Mouse (Mus musculus): ENCODE measurements around the gene Olfr194. TPM values are rescaled to one million over a fixed set of nuclear protein-coding genes. Genes with fewer than 3 reads are reported as not detected.
"Not testable (repeated sequence)": the region's sequence is repeated elsewhere in the genome, so short reads cannot be mapped to it uniquely, and the experiment has no call there.

Olfr194 gene
- not detected in 2 replicates for polyA plus RNA-seq (2015; fragmentation: Nextera tagmentation; extraction: Ambion mirVana)

DNA sequence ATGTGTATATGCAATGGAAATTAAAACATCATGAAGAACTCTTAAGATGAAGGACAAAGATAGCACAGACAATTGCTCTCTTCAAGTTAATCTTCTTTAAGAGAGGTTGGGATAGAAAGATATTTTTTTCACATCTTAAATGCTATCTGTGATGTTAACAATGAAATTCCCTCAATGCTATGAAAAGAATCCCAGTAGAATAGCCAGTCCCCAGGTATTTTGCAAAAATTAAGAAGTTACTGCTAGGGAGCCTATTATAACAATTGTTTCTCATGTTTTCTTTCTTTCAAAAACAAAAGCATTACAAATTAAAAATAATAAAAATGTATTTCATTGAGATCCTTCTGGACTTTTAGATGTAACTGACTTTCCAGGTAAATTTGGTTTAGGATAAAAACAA, at the start of gene Olfr194:
TSS of gene Olfr194 (minus strand) at position 101 of the 400 bp plus-strand sequence.
- no peaks in the 10 kb centered on the region for H3K4me1 ChIP-seq (ENCODE audit: control insufficient read depth, insufficient read depth, low read length)
- H3K4me3 ChIP-seq (ENCODE audit: low read length) = no peak within 1 kb of the TSS
- ATAC-seq (replicated peaks; ENCODE audit: extremely low read depth, insufficient read depth, low FRiP score) = no peak
- no peaks in the 10 kb centered on the region for H3K36me3 ChIP-seq (ENCODE audit: control insufficient read depth, insufficient read depth)
- H3K4me2 ChIP-seq (ENCODE audit: low read depth, low read length) = no peak within 1 kb of the TSS
- no peak within 1 kb of the TSS for H3K27ac ChIP-seq (ENCODE audit: low read length)
- H3K27me3 ChIP-seq (ENCODE audit: control insufficient read depth, insufficient read depth, low read length) = no peaks in the 10 kb centered on the region
- no peak within 1 kb of the TSS for H3K9ac ChIP-seq (ENCODE audit: low read length)
- H3K9me3 ChIP-seq (replicated peaks; ENCODE audit: control insufficient read depth, low read length) = 0 out of 2 replicates have a peak, but pooled peaks cover 2% of the 10 kb centered on the region

DNA sequence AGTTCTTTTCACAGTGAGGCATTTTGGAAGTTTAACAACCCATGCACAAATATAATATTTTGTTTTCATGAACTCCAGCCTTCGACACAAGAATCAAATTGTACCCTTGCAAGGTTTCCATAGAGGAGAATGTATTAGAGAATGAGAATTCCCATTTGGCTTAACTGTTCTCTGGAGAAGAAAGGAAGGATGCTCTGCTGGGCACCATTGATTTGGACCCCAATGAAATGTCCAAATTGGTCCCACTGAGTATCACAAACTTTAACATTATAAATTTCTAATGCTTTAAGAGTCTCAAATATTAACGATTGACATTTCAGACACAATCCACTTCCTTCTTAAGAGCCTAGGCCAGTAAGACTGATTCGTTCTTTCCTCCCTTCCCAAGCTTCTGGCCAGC, 49.5 kb upstream of the Olfr194 start, which contains the start of gene Olfr196:
TSS of gene Olfr196 (minus strand) at position 101 of the 400 bp plus-strand sequence.
- Histone ChIP-seq H3K9ac (ENCODE audit: low read length) (no peak within 1 kb of the TSS), H3K4me2 (ENCODE audit: low read depth, low read length) (no peak within 1 kb of the TSS), H3K27ac (ENCODE audit: low read length) (no peak within 1 kb of the TSS), H3K4me3 (ENCODE audit: low read length) (no peak within 1 kb of the TSS), H3K9me3 (replicated peaks; ENCODE audit: control insufficient read depth, low read length) (no peaks in the 10 kb centered on the region), H3K36me3 (ENCODE audit: control insufficient read depth, insufficient read depth) (no peaks in the 10 kb centered on the region), H3K27me3 (ENCODE audit: control insufficient read depth, insufficient read depth, low read length) (no peaks in the 10 kb centered on the region), H3K4me1 (ENCODE audit: control insufficient read depth, insufficient read depth, low read length) (no peaks in the 10 kb centered on the region)
- no peak for ATAC-seq (replicated peaks; ENCODE audit: extremely low read depth, insufficient read depth, low FRiP score)
- 64% methylated on average over 3 of the region's 3 CpGs for WGBS

DNA sequence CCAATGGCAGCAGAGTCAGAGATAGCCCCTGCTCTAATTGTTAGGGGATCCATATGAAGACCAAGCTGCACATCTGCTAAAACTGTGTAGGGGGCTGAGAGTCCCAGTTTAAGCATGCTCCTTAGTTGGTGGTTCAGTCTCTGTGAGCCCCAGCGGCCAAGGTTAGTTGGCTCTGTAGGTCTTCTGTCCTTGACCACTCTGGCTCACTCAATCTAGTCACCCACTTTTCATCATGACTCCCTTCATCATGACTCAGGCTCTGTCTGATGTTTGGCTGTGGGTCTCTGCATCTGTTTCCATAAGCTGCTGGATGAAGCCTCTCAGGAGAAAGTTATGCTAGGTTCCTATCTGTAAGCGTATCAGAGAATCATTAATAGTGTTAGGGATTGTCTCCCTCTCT, 31.1 kb upstream of the Olfr194 start:
- H3K4me3 ChIP-seq (ENCODE audit: low read length) = no peak overlapping the region
- ATAC-seq (replicated peaks; ENCODE audit: extremely low read depth, insufficient read depth, low FRiP score) = no peak
- H3K27me3 ChIP-seq (ENCODE audit: control insufficient read depth, insufficient read depth, low read length) = no peaks in the 10 kb centered on the region
- H3K9ac ChIP-seq (ENCODE audit: low read length) = no peak overlapping the region
- 77% methylated on average over 2 of the region's 2 CpGs for WGBS
- H3K36me3 ChIP-seq (ENCODE audit: control insufficient read depth, insufficient read depth) = no peaks in the 10 kb centered on the region
- no peaks in the 10 kb centered on the region for H3K4me1 ChIP-seq (ENCODE audit: control insufficient read depth, insufficient read depth, low read length)
- H3K4me2 ChIP-seq (ENCODE audit: low read depth, low read length) = no peak overlapping the region
- no peaks in the 10 kb centered on the region for H3K9me3 ChIP-seq (replicated peaks; ENCODE audit: control insufficient read depth, low read length)
- no peak overlapping the region for H3K27ac ChIP-seq (ENCODE audit: low read length)

DNA sequence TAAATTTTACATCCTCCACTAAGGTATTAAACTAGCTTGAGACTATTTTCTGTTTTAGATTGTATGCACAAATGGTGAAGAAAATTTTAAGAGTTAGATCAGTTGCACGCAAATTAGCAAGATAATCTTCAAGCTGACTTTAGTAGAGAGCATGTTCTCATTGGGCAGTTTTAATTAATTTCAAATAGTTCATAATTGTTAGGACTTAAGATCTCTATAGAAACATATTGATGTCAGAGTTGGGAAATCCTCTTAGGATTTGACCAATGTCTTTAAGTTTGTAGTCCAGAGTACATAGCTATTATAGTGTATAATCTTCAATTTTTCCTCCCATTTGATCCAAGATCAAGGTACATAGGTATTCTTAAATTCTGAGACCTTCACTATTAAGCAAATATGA, 25.9 kb upstream of the Olfr194 start, which contains the start of gene Olfr195:
TSS of gene Olfr195 (plus strand) at position 301 of the 400 bp plus-strand sequence.
- H3K4me1 ChIP-seq (ENCODE audit: control insufficient read depth, insufficient read depth, low read length) = no peaks in the 10 kb centered on the region
- no peak within 1 kb of the TSS for H3K4me3 ChIP-seq (ENCODE audit: low read length)
- H3K4me2 ChIP-seq (ENCODE audit: low read depth, low read length) = no peak within 1 kb of the TSS
- WGBS = 91% methylated on average over 1 of the region's 1 CpGs
- no peaks in the 10 kb centered on the region; the same call in 1 of the 2 replicates for H3K9me3 ChIP-seq (replicated peaks; ENCODE audit: control insufficient read depth, low read length)
- ATAC-seq (replicated peaks; ENCODE audit: extremely low read depth, insufficient read depth, low FRiP score) = no peak
- no peak within 1 kb of the TSS for H3K27ac ChIP-seq (ENCODE audit: low read length)
- no peaks in the 10 kb centered on the region for H3K36me3 ChIP-seq (ENCODE audit: control insufficient read depth, insufficient read depth)
- H3K27me3 ChIP-seq (ENCODE audit: control insufficient read depth, insufficient read depth, low read length) = no peaks in the 10 kb centered on the region
- no peak within 1 kb of the TSS for H3K9ac ChIP-seq (ENCODE audit: low read length)

DNA sequence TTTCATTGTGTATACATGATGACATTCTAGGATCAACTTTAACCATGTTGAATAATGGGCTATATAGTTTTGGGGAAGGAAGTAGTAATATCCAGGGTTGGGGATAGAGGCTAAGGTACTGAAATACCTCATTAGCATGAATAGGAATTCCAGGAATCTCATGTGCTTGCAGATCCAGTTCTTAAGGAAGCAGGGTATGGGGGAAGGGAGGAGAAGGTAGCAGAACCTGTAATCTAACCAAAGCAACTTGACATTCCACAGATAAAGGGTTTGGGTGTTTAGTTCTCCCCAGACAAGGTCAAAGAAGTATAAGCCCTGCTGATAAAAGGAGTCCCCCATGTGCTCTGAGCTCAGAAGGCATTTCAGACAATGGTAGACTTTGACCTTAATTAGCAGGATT, 20.2 kb upstream of the Olfr194 start:
- Histone ChIP-seq H3K36me3 (ENCODE audit: control insufficient read depth, insufficient read depth) (no peaks in the 10 kb centered on the region), H3K27ac (ENCODE audit: low read length) (no peak overlapping the region), H3K27me3 (ENCODE audit: control insufficient read depth, insufficient read depth, low read length) (no peaks in the 10 kb centered on the region), H3K4me1 (ENCODE audit: control insufficient read depth, insufficient read depth, low read length) (no peaks in the 10 kb centered on the region), H3K9me3 (replicated peaks; ENCODE audit: control insufficient read depth, low read length) (no peaks in the 10 kb centered on the region; the same call in 1 of the 2 replicates), H3K4me3 (ENCODE audit: low read length) (no peak overlapping the region), H3K4me2 (ENCODE audit: low read depth, low read length) (no peak overlapping the region), H3K9ac (ENCODE audit: low read length) (no peak overlapping the region)
- ATAC-seq (replicated peaks; ENCODE audit: extremely low read depth, insufficient read depth, low FRiP score) = no peak

DNA sequence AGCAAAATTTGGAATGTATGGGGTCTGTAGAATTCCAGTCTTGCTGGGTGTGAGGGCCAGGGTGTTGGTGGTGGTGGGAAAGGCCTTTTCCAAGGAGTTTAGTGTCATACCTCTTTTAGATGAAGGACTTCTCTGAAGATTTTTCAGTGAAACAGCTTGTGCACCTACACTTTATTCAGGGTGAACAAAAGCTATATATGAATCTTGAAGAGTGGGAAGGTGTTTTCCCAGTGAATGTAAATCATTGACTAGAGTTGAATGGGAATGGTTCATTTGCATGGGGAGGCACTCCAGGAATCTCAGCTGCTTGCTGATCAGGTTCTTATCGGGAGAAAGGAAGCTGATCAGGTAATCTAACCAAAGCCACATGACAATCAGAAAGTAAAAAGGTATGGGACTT, 9.9 kb upstream of the Olfr194 start:
- H3K9ac ChIP-seq (ENCODE audit: low read length) = no peak overlapping the region
- no peaks in the 10 kb centered on the region for H3K27me3 ChIP-seq (ENCODE audit: control insufficient read depth, insufficient read depth, low read length)
- 74% methylated on average over 1 of the region's 1 CpGs for WGBS
- no peak overlapping the region for H3K4me2 ChIP-seq (ENCODE audit: low read depth, low read length)
- no peaks in the 10 kb centered on the region for H3K4me1 ChIP-seq (ENCODE audit: control insufficient read depth, insufficient read depth, low read length)
- no peaks in the 10 kb centered on the region; the same call in 1 of the 2 replicates for H3K9me3 ChIP-seq (replicated peaks; ENCODE audit: control insufficient read depth, low read length)
- H3K27ac ChIP-seq (ENCODE audit: low read length) = no peak overlapping the region
- ATAC-seq (replicated peaks; ENCODE audit: extremely low read depth, insufficient read depth, low FRiP score) = no peak
- H3K4me3 ChIP-seq (ENCODE audit: low read length) = no peak overlapping the region
- H3K36me3 ChIP-seq (ENCODE audit: control insufficient read depth, insufficient read depth) = no peaks in the 10 kb centered on the region

DNA sequence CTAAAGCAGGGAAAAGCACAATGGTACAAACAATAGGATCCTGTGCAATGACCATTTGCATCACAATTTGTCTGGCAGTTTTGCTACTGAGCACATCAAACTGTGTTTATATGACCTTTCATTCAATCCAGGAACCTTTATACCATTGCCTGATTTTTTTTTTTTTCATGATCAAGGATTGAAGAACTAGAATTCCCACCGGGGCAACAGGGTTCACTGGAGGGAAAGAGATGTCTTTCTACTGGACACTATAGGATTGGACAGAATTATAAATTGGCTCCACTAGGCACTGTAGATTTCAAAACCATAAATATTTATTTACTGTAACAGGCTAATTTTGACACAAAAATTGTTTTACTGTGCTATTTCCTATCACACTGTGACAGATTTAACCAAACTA, 9.1 kb downstream of the Olfr194 start, which contains the start of gene Olfr193:
TSS of gene Olfr193 (minus strand) at position 101 of the 400 bp plus-strand sequence.
- Histone ChIP-seq H3K9ac (ENCODE audit: low read length) (no peak within 1 kb of the TSS), H3K4me2 (ENCODE audit: low read depth, low read length) (no peak within 1 kb of the TSS), H3K4me3 (ENCODE audit: low read length) (no peak within 1 kb of the TSS), H3K27ac (ENCODE audit: low read length) (no peak within 1 kb of the TSS), H3K36me3 (ENCODE audit: control insufficient read depth, insufficient read depth) (no peaks in the 10 kb centered on the region), H3K9me3 (replicated peaks; ENCODE audit: control insufficient read depth, low read length) (no peaks in the 10 kb centered on the region), H3K27me3 (ENCODE audit: control insufficient read depth, insufficient read depth, low read length) (no peaks in the 10 kb centered on the region), H3K4me1 (ENCODE audit: control insufficient read depth, insufficient read depth, low read length) (no peaks in the 10 kb centered on the region)
- 84% methylated on average over 1 of the region's 1 CpGs for WGBS
- ATAC-seq (replicated peaks; ENCODE audit: extremely low read depth, insufficient read depth, low FRiP score) = no peak

DNA sequence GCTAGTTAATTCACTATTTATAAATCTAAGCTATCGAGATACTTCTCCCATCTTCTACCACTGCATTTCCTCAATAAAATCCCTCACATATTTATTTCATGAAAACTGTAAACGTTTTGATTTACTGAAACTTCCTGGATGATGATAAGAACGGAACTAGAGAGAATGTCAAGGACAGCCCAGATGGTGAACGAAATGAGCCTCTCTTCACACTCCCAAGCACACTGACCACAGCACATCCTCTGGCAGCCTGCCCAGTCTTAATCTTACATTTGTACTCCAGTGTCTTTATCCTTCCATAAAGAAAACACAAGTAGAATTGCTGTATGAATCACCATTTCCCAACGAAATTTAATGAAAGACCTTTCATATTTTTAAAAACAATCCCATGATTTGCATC, 12.3 kb downstream of the Olfr194 start:
- H3K4me3 ChIP-seq (ENCODE audit: low read length); H3K36me3 ChIP-seq (ENCODE audit: control insufficient read depth, insufficient read depth); H3K27me3 ChIP-seq (ENCODE audit: control insufficient read depth, insufficient read depth, low read length); H3K4me1 ChIP-seq (ENCODE audit: control insufficient read depth, insufficient read depth, low read length); ATAC-seq (replicated peaks; ENCODE audit: extremely low read depth, insufficient read depth, low FRiP score); H3K9me3 ChIP-seq (replicated peaks; ENCODE audit: control insufficient read depth, low read length); H3K9ac ChIP-seq (ENCODE audit: low read length); H3K27ac ChIP-seq (ENCODE audit: low read length); H3K4me2 ChIP-seq (ENCODE audit: low read depth, low read length): not testable (repeated sequence)
- WGBS = 33% methylated on average over 5 of the region's 5 CpGs

DNA sequence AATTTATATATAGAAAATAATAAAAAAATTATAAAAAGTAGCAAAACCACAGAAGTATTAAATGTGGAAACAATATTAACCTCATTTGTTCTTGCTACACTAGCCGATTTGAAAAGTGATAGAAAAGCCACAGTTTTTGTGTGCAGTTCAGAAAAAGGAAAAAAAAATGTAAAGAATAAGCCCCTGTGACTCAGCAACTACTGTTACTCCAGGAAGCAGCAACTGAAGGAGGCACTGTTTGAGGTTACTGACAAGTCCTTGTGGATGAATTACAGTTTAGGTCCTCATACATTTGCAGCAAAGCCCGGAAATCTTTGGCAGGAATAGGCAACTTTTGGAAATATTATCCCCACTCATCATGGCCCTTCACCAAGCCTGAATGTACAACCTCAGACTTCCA, 15.6 kb downstream of the Olfr194 start:
- Histone ChIP-seq H3K4me2 (ENCODE audit: low read depth, low read length) (no peak overlapping the region), H3K27ac (ENCODE audit: low read length) (no peak overlapping the region), H3K4me3 (ENCODE audit: low read length) (no peak overlapping the region), H3K27me3 (ENCODE audit: control insufficient read depth, insufficient read depth, low read length) (no peaks in the 10 kb centered on the region), H3K4me1 (ENCODE audit: control insufficient read depth, insufficient read depth, low read length) (no peaks in the 10 kb centered on the region), H3K36me3 (ENCODE audit: control insufficient read depth, insufficient read depth) (no peaks in the 10 kb centered on the region), H3K9me3 (replicated peaks; ENCODE audit: control insufficient read depth, low read length) (no peaks in the 10 kb centered on the region), H3K9ac (ENCODE audit: low read length) (no peak overlapping the region)
- ATAC-seq (replicated peaks; ENCODE audit: extremely low read depth, insufficient read depth, low FRiP score) = no peak
- WGBS = 70% methylated on average over 2 of the region's 2 CpGs

Data from heart, embryonic 16.5 days (tissue).